Mouse (Mus musculus) layer of hippocampus, adult 2 months (tissue): ENCODE results near the gene Zfp595. TPM values are rescaled to one million over a fixed set of nuclear protein-coding genes. Genes with fewer than 3 reads are reported as not detected.
A peak's percentile ranks its signal among the peaks of the same experiment; 100 is the strongest.
"Not testable (repeated sequence)": the region's sequence is repeated elsewhere in the genome, so short reads cannot be mapped to it uniquely, and the experiment has no call there.

ENCODE experiments used
- DNase-seq, 2 experiments: peaks; one replicate each; pipeline ENCODE4 v3.0.0; 2022; ENCODE audit warnings: low spot score in 2 of 2
- H3K27ac ChIP-seq: fragments of 200-600 bp; 2 replicates; pipeline ENCODE4 v1.8.1; 2022
- H3K4me3 ChIP-seq: fragments of 200-600 bp; 2 replicates; pipeline ENCODE4 v1.8.1; 2022; ENCODE audit warnings: mild to moderate bottlenecking
- CTCF ChIP-seq: fragments of 200-600 bp; conservative IDR thresholded peaks from 2 replicates; pipeline ENCODE4 v1.8.1; 2022; ENCODE audit warnings: antibody characterized with exemption, mild to moderate bottlenecking, moderate library complexity
- long read RNA-seq, 2 experiments: library from polyadenylated mRNA; stranded (forward); transcript quantifications; one replicate each; pipeline ENCODE4 v2.0.0; 2021; ENCODE audit warnings: borderline mapping rate in 2 of 2
- total RNA-seq, 2 experiments: library from RNA; stranded (reverse); gene quantifications; 2 replicates each; pipeline ENCODE4 v1.2.3; 2021

Zfp595 gene
- 1 to 10 TPM; 3.2 to 4.9 TPM for total RNA-seq
- long read RNA-seq, experiment 1, full-length matches to known transcripts, result 1 of 1 reads
- long read RNA-seq, experiment 1, partial matches to known transcripts, result 0 of 1 reads
- long read RNA-seq, experiment 1, other reads (novel, unspliced or antisense), result 0 of 1 reads
- long read RNA-seq, experiment 2, full-length matches to known transcripts, result 2 of 3 reads
- long read RNA-seq, experiment 2, partial matches to known transcripts, result 0 of 3 reads
- long read RNA-seq, experiment 2, other reads (novel, unspliced or antisense), result 1 of 3 reads

GRCm38 (mm10) chr13:67332019-67332724, at the start of gene Zfp595:
Gene Zfp595 (minus strand): TSS chr13:67332570.
- peak; percentile 74 for TF ChIP-seq CTCF
- Histone ChIP-seq H3K27ac (peak within 1 kb of the TSS; percentile 88), H3K4me3 (peak within 1 kb of the TSS; percentile 81)
- DNase-seq, result peak; percentile 82 to 87

DNA sequence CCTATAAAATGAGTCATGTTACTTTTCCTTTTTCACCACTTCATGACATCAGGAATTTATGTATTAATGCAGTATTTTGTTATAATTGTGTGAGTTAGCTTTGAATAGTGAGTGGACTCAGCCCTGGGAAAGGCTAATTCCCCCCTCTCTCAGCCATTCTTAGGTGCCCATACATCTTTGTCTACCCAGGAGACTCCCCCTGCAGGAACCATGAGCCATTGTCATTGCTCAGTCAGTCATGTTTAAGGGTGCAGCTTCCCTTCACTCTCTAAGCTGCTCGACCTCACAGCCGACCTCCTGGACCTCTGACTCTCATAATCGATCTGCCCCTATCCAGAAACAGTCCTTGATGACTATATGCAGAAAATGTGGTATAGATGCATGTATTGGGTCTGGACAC, 43.9 kb upstream of the Zfp595 start:
- not testable (repeated sequence) for H3K27ac ChIP-seq, H3K4me3 ChIP-seq, DNase-seq
- TF ChIP-seq CTCF, result 0 out of 2 replicates have a peak, but pooled peaks have one; percentile 4

GRCm38 (mm10) chr13:67375050-67375911, 42.9 kb upstream of the Zfp595 start, which contains the start of the genes Gm28041 and Zfp456:
Gene Gm28041 (minus strand): TSS chr13:67375733.
Gene Zfp456 (minus strand): TSS chr13:67375810.
- H3K4me3 ChIP-seq, result peak within 1 kb of the TSS; percentile 42
- DNase-seq, result peak; percentile 20 to 22
- H3K27ac ChIP-seq, result not testable (repeated sequence)

DNA sequence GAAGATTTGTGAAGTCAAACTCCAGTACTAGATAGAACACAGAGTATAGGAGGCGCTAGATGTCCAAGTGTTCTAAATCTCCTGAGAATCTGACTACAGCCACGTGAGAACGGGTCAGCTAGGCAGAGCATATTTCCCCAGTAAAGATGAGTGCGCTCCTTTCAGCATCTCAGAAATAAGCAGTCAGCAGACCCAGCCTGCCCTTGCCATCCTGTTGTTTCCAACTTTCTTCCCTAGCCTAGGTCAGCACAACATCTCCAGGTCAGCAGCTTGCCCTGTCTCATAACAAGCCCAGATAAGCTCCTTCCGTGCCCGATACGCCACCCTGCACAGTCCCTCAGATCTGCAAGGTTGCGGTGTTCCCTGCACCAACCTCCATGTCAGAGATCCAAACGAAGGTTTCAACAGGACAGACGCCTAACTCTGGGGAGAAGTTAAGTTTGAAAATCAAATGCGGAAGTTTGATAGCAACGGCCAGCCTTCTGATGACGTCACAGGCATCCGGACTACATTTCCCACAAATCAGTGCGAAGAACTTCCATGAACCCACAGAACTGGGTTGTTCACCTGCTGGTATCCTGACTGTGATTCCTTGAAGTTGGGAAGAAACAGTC, 27.9 kb upstream of the Zfp595 start, which contains the start of the genes Gm28044 and Zfp953:
Gm28044 (minus strand) TSS at position 406 of the 614 bp plus-strand sequence.
Zfp953 (minus strand) TSS at position 475 of the 614 bp plus-strand sequence.
- DNase-seq, result peak; percentile 89 to 92

DNA sequence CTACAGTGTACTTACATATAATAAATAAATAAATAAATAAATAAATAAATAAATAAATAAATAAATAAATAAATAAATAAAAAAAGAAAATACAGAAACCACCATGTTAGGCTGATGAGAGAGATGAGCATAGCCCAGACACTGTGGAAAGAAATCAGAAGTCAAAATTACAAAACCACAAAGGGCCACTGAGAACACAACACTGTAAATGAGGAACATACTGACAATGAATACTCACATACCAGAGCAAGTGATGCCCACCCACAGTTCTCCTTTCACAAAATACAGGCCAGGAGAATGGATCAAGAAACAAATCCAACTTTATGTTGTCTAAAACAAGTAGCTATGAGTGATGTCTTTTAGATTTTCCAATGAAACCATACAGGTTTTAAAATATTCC, 19.5 kb upstream of the Zfp595 start:
- Histone ChIP-seq H3K27ac (no peak overlapping the region), H3K4me3 (no peak overlapping the region)
- no peak for DNase-seq
- no peak for TF ChIP-seq CTCF

More for the DNA sequence above, 27.9 kb upstream of the Zfp595 start, which contains the start of the genes Gm28044 and Zfp953:
- Histone ChIP-seq H3K27ac (peak within 1 kb of the TSS; percentile 76), H3K4me3 (peak within 1 kb of the TSS; percentile 79)
- TF ChIP-seq CTCF, result peak; percentile 35; the same call in 1 of the 2 replicates

DNA sequence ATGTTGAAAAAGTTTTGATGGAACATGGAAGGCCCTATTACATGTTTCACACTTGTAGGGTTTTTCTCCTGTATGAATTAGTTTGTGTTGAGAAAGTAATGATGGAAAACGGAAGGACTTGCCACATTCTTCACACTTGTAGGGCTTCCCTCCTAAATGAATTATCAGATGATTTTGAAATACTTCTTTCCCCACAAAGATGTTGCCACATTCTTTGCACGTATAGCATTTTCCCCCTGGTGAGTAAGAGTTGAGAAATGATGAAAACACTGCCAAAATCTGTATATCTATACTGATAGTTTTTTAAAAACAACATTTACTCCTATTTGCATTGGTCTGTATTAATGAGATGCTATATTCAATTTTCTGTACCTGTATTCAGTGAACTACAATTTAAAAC, 11.1 kb upstream of the Zfp595 start:
- no peak for DNase-seq
- no peak for TF ChIP-seq CTCF
- H3K4me3 ChIP-seq, result no peak overlapping the region
- no peak overlapping the region for H3K27ac ChIP-seq

GRCm38 (mm10) chr13:67332877-67333276, 507 bp upstream of the Zfp595 start:
- Histone ChIP-seq H3K4me3 (peak overlapping the region; percentile 81), H3K27ac (peak overlapping the region; percentile 88)
- TF ChIP-seq CTCF, result no peak
- DNase-seq, result no peak

- peak in 1 of 2 experiments; percentile 6 for DNase-seq
- Histone ChIP-seq H3K4me3 (peak overlapping the region; percentile 64), H3K27ac (peak overlapping the region; percentile 94)
- TF ChIP-seq CTCF, result no peak
These were observed 25.7 kb downstream of the Zfp595 start for GRCm38 (mm10) chr13:67306718-67307117.

GRCm38 (mm10) chr13:67305822-67306672, 26.3 kb downstream of the Zfp595 start, which contains the start of gene Zfp457:
Gene Zfp457 (minus strand): TSS chr13:67306485.
- DNase-seq, result peak; percentile 89 to 94
- TF ChIP-seq CTCF, result no peak

DNA sequence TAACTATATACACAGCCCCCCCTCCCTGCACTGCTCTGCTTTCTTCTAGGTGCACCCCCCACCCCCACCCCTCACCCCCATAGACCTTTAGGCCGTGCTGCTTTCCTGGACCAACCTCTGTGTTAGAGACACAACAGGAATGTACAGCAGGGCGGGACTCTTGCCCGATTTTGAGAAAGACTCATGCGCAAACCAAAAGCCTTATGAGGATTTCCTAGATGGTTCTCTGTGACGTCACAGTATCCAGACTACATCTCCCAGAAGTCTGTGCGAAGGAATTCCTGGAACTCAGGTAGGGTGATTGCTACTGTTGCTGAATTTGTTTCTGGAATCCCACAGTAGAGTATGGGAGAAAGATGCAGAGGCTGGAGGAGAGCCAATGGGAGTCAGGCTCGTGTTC, 54.1 kb downstream of the Zfp595 start, which contains the start of gene Zfp458:
Zfp458 (minus strand) TSS at position 153 of the 400 bp plus-strand sequence.
- no peak within 1 kb of the TSS for H3K27ac ChIP-seq
- H3K4me3 ChIP-seq, result no peak within 1 kb of the TSS
- TF ChIP-seq CTCF, result no peak
- peak in 1 of 2 experiments; percentile 28 for DNase-seq

More at GRCm38 (mm10) chr13:67305822-67306672, 26.3 kb downstream of the Zfp595 start, which contains the start of gene Zfp457:
- Histone ChIP-seq H3K27ac (peak within 1 kb of the TSS; percentile 94), H3K4me3 (peak within 1 kb of the TSS; percentile 64)

- not testable (repeated sequence) for DNase-seq
- peak overlapping the region; percentile 81 for H3K27ac ChIP-seq
- H3K4me3 ChIP-seq, result peak overlapping the region; percentile 83
- peak; percentile 23 for TF ChIP-seq CTCF
These were observed 62.8 kb downstream of the Zfp595 start for GRCm38 (mm10) chr13:67269383-67270065.
